Mouse (Mus musculus) layer of hippocampus, postnatal 10 days (tissue): ENCODE measurements around the gene Thap4. TPM values are rescaled to one million over a fixed set of nuclear protein-coding genes. Genes with fewer than 3 reads are reported as not detected.
A peak's percentile ranks its signal among the peaks of the same experiment; 100 is the strongest.
"Not testable (repeated sequence)": the region's sequence is repeated elsewhere in the genome, so short reads cannot be mapped to it uniquely, and the experiment has no call there.

Experiments used
- DNase-seq, 2 experiments: peaks; one replicate each; pipeline ENCODE4 v3.0.0; 2021; ENCODE audit warnings: low spot score in 2 of 2
- long read RNA-seq: library from polyadenylated mRNA; stranded (forward); transcript quantifications from one replicate; pipeline ENCODE4 v2.0.0, GENCODE M21; 2023
- total RNA-seq, 2 experiments: library from RNA; stranded (reverse); gene quantifications; 2 replicates each; pipeline ENCODE4 v1.2.3; 2021

Thap4 gene
- total RNA-seq, result 10 to 100 TPM; 31.5 to 32.8 TPM
- long read RNA-seq, full-length matches to known transcripts, result 13 of 19 reads
- long read RNA-seq, partial matches to known transcripts, result 5 of 19 reads
- long read RNA-seq, other reads (novel, unspliced or antisense), result 1 of 19 reads

DNA sequence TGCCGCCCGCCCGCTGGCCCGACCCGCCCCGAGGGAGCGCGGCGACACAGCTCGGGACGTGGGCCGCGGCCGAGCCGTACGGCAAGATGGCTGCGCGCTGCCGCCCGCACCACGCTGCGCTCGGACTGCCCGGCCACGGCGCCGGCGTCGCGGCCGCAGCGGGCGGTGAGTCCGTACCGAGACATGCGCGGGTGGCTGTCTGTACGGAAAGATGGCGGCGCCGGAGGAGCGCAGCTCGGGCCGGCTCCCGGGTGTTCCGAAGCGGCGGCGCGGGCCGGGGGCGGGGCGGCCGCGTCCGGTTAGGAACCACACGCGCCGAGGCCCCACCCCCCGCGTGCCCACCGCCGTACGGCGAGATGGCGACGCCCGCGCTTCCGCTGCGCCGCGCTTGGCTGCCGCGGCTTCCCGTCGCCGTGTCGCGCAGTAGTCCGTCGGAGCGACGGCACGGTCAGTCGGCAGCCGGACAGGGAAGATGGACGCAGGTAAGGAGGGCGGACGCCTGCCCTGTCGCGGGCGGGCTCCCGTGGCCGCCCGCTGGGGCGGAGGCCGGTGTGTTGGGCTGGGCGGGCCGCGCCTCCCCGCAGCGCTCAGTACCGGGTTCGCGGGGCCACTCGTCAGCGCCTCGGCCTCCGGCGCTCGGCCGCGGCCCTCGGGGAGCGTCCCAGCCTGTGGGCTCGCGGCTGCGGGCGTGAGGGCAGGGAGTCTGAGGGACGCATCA lies at the start of gene Thap4:
TSS of gene Thap4 (minus strand) at position 292 of the 718 bp plus-strand sequence.
- DNase-seq, result peak; percentile 86 to 93

DNA sequence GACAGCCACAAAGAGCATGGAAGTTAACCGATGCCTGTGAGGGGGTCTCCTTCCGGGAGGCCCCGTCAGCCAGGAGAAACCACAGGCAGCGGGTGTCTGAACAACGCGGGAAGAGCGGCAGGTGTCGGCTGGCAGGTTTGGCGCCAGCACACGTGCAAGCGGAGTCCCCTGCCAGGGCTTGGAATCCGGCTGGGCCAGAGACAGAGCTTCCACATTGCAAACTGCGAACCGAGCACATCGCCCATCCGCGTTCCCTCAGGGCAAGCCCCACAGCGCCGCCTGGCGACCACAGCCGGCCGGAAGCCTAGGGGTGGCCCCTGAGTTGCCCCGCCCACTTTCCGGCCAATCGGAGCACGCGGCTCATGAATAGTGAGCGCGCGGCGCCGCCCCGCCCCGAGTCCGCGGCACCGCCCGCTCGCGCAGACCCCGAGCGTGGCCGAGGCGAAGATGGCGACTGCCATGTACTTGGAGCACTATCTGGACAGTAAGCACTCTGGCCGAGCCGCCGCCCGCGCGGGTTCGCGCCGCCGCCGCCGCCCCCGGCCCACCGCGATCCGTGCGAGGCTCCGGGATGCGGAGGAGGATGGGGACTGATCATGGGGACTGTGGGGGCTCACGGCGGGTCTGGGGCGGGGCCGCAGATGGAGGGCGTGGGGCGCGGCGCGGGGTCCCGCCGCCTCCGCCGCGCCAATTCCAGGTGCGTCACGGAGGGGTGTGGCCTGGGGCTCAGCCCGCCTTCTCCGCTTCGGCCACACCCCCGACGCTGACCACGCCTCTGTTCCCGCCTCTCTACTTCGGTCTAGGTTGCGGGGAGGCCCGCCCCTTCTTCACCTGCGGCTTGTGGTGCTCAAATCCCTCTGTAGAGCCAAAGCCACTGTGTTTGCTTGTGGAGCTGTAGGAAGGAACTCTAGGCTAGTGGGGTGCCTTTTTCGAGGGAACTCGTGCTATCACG lies 49.2 kb upstream of the Thap4 start, which contains the start of gene Ing5:
TSS of gene Ing5 (plus strand) at position 410 of the 952 bp plus-strand sequence.
- DNase-seq, result peak; percentile 100

DNA sequence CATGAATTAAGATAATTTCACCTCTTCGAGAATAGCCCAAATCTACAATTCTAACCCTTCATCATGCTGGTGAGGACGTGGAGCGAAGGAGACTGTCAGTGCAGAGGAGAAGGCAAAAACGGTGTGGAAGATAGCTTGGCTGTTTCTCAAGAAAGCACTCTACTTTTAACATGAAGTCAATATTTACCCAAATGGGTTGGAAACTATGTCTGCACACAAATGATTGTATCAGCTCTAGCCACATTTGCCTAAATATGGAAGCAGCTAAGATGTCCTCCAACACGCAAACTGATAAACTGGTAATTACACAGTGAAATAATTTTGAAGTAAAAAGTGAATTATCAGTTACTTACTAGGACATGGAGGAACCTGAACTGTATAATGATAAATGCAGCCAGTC lies 48.1 kb upstream of the Thap4 start:
- DNase-seq, result no peak

DNA sequence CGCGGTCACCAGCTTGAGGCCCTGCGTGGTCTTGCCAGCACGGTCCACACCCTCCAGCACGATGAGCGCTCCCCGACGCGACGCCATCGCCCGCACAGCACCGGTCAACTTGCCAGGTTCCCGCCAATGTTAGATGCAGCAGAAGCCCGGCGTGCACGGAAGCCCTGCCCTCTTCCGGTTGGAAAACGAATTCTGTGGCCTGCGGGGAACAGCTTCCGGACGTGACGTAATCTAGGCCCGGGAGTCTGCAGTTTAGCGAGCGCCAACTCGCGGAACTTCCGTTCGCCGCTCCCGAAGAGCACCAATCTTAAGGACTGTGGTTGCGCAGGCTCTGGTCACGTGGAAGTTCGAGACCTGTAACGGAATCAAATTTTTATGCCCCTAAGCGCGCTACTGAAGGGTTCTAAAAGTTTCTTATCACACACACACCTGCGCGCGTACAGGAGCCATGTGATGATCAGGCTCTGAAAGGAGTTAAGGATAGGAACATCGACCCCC lies 47.1 kb upstream of the Thap4 start, which contains the start of gene Dtymk:
TSS of gene Dtymk (minus strand) at position 194 of the 498 bp plus-strand sequence.
- DNase-seq, result peak; percentile 88 to 92

DNA sequence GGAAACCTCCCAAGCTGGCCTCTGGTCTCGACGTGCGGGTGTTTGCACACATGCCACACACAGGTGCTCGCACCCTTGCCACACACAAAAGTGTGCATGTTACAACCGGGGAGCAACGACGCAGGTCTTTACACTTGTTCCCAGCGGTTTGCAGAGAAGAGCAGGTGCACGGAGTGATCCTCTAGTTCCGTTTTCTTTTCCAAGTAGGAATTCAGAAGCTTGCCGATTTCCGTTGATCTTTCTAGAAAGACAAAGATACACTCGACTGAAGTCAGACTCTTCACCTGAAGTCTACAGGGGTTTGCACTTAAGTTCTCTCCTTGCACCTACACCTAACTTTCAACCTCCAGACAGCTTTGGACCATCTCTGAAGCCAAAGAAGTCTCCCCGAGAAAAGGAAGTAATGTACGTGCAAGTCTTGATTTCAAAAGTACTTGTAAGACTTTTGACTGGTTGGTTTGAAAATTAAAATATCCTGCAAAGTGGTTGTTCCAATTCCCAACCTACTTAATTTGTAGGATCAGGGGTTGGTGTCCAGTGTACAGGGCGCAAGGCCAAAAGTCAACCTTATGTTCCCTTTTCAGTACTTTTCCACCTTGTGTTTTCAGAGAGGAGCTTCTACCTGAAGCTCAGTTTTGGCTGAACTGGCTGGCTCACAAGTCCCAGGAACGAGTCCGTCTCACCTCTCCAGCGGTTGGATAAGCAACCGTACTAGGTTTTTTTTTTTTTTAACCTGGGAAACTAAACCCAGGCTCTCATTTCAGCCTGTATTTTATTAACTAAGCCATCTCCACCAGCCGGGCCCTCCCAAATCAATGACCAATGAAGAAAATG lies 46.2 kb upstream of the Thap4 start:
- no peak for DNase-seq

GRCm38 (mm10) chr1:93795886-93796285 lies 41.2 kb upstream of the Thap4 start:
- DNase-seq, result no peak

- no peak for DNase-seq
These were observed 39.9 kb upstream of the Thap4 start for GRCm38 (mm10) chr1:93794526-93794925.

GRCm38 (mm10) chr1:93786912-93787311 lies 32.2 kb upstream of the Thap4 start:
- no peak for DNase-seq

GRCm38 (mm10) chr1:93776686-93777085 lies 22.0 kb upstream of the Thap4 start:
- no peak for DNase-seq

DNA sequence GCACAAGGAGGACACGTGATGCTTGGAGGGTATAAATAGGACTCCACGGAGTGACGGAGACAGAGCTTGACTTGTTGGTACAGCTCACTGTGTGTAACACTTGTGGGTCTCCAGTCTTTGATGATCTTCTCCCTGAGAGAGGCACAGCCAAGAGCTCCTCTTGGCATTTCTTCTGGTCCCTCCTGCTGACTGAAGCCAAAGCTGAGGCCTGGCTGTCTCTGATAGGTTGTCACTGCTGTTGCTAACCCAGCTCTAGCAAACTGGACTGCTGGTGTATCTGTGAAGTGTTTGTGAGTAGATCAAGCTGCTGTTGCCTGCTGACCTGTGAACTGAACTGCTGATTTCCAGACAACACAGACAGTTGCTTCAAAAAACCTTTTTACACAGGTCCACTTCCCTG lies 15.2 kb upstream of the Thap4 start:
- DNase-seq, result no peak

DNA sequence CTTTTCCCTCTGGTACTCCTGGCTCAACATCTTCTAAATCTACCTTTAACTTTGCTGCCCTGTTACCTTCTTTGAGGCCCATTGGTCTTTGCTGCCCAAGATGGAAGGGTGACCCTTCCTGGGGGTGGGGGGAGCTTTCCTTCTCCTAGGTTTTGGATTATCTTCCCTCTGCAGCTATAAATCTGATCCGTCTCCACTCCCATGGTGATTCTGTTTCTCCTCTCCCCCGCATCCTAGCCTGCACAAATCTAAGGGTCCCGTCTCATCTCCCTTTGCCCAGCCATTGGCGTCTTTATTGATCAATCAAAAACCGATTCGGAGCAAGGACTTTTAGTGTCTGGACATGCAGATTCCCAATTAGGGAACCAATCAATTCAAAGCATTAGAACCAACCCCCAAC lies 12.9 kb upstream of the Thap4 start:
- DNase-seq, result no peak

GRCm38 (mm10) chr1:93764871-93765591 lies 10.4 kb upstream of the Thap4 start:
- DNase-seq, result no peak

DNA sequence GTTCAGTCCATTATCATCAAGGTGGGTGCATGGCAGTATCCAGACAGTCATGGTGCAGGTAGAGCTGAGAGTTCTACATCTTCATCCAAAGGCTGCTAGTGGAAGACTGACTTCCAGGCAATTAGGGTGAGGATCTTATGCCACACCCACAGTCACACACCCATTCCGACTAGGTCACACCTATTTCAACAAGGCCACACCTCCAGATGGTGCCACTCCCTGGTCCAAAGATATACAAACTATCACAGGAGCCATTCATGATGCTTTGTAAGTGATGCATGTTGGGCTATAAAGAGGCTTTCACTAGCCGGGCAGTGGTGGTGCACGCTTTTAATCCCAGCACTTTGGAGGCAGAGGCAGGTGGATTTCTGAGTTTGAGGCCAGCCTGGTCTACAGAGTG lies 8.9 kb upstream of the Thap4 start:
- not testable (repeated sequence) for DNase-seq

DNA sequence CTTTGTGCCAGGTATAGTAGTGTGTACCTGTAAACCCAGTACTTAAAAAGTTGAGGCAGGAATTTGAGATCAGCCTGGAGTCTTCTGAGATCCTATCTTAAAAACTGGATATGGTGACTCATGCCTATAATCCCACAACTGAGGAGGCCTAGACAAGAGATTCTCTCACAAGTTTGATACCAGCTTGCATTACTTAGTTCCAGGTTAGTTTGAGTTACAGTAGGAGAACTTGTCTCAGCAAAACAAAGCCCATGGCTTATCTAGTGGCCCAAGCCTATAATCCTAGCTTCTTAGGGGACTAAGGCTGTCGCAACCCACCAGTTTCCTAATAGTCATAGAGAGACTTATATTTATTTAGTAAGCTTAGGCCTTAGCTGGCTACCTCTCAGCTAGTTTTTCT lies 5.4 kb upstream of the Thap4 start:
- DNase-seq, result no peak

DNA sequence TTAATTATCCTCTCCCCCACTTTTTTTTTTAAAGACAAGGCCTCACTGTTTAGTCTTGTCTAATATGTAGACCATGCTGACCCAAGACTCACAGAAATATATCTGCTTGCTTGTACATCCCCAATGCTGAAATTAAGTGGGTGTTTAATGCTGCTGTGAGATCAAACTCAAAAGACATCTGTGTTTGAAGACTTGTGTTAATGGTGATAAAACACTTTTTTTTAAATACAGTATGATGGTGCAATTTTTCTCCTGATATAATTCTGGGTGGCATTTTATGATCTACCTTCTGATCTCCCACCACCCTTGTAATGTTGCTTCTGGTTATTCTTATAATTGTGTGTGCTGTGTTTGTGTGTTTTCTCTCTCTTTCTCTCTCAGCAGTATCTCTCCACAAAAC lies 1.5 kb upstream of the Thap4 start:
- no peak for DNase-seq

DNA sequence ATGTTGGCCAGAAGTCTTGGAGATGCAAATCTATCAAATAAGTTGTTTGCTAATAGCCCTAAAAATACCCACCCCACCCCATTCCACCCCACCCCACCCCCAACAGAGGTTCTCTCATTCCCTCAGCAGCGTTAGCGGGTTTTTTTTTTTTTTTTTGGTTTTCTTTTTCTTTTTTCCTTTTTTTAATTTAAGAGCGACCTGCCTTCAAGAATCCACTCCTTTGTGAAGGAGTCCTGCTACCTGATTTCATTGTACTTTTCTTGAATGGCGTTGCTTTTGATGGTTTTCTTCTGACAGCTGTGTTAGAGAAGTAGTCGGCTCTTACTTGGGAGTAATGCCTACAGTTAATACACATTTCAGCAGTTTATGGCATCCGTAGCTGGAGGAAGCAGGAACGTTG lies 954 bp upstream of the Thap4 start:
- no peak for DNase-seq

- DNase-seq, result no peak
These were observed 587 bp upstream of the Thap4 start for GRCm38 (mm10) chr1:93755291-93755610.

DNA sequence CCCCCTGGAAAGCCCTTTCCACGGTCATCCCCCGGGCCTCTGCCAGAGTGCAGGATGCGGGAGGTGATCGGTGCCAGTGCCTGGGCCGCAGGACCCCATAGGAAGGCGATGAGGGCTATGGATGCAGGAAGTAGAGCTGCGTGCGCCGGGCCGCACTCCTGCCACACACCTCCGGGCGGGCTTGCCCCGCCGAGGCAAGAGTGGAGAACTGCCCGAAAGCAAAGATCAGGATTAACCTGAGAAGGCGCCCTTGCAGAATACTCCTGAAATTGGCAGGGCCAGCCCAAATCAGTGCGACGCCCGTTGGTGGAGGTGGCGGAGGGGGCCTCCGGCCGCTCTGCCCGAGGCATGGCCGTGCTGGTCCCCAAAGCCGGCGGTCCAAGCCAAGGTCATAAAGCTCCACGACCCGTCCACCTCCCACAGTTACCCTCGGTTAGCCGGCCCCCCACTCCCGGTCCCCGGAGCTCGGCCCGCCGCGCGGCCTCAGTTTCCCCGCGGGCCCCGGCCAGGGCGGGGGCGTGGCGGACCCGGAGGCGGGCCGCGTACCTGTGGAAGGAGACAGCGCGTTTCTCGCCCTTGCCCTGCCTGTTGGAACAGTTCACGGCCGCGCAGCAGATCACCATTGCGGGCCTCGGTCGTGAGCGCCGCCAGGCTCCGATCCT lies 622 bp downstream of the Thap4 start:
- DNase-seq, result no peak

GRCm38 (mm10) chr1:93751290-93751689 lies 3.4 kb downstream of the Thap4 start, which contains the start of gene Atg4b:
TSS of gene Atg4b (plus strand) at chr1:93751500.
- no peak for DNase-seq

- no peak for DNase-seq
These were observed 6.1 kb downstream of the Thap4 start for GRCm38 (mm10) chr1:93748539-93748938.
